Mouse (Mus musculus) bone marrow macrophage, adult 2 months (primary cell): Measurements from ENCODE around the gene Pprc1. TPM values are rescaled to one million over a fixed set of nuclear protein-coding genes. Genes with fewer than 3 reads are reported as not detected.

Experiments
- H3K27ac ChIP-seq: 2 replicates; pipeline ENCODE4 v1.5.1; 2012; ENCODE audit warnings: low read depth, low read length; ENCODE audit not compliant: insufficient read depth
- H3K4me1 ChIP-seq: 2 replicates; pipeline ENCODE4 v1.6.1; 2012; ENCODE audit warnings: low read length; ENCODE audit not compliant: control insufficient read depth, insufficient read depth
- H3K4me3 ChIP-seq: 2 replicates; pipeline ENCODE4 v1.5.1; 2012; ENCODE audit warnings: mild to moderate bottlenecking, low read length, moderate library complexity; ENCODE audit not compliant: insufficient read depth
- CTCF ChIP-seq: IDR thresholded peaks from 2 replicates; pipeline ENCODE4 v1.5.1; 2012; ENCODE audit warnings: low read depth, mild to moderate bottlenecking, low read length, moderate library complexity
- POLR2A ChIP-seq: IDR thresholded peaks from 2 replicates; pipeline ENCODE4 v1.6.1; 2012; ENCODE audit warnings: mild to moderate bottlenecking, low read depth, low read length, borderline replicate concordance
- polyA plus RNA-seq: library from polyadenylated mRNA; stranded (reverse); fragments of >200 nt; gene quantifications from 2 replicates; pipeline ENCODE4 v1.2.4, GENCODE M21; 2012; ENCODE audit not compliant: missing spikeins, insufficient read depth, insufficient read length

Gene Pprc1
- polyA plus RNA-seq, 1 experiment, result 10.9 TPM

DNA sequence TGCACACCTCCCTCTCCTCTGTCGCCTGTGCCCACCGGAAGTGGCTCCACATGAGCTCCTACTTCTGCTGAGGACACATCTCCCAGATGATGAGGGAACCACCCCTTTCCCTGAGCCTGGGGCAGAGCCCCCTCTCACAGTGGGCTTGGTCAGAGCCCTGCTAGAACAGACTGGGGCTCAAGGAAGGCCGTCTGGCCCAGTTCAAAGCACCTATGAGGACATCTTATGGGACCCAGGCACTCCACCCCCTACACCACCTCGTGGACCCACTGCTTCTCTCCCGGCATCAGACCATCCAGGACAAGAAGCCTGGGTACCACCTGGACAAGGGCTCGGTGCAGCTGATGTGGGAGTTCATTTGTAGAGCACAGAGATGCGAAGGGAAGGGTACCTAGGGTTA lies 39.0 kb upstream of the Pprc1 start:
- H3K4me1 ChIP-seq, result peaks cover 33% of the 10 kb centered on the region
- TF ChIP-seq CTCF (no peak), POLR2A (no peak)
- H3K27ac ChIP-seq, result no peak overlapping the region
- H3K4me3 ChIP-seq, result no peak overlapping the region

GRCm38 (mm10) chr19:46014572-46015178 lies 30.0 kb upstream of the Pprc1 start:
- TF ChIP-seq POLR2A (no peak), CTCF (peak; percentile 99)

DNA sequence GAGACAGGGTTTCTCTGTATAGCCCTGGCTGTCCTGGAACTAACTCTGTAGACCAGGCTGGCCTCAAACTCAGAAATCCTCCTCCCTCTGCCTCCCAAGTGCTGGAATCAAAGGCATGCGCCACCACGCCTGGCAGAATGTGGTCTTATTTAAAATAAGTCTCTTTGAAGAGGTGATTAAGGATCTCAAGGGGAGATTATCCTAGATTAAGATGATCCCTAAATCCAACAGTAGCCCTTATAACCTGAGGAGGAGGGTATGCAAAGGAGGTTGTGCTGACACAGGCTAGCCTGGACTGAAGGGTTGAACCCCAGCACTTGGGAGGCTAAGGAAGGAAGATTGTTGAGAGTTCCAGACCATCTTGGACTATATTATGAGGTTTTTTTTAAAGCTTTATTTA lies 28.7 kb upstream of the Pprc1 start:
- Histone ChIP-seq H3K4me3 (no peak overlapping the region), H3K27ac (no peak overlapping the region), H3K4me1 (no peaks in the 10 kb centered on the region)
- TF ChIP-seq POLR2A (no peak), CTCF (no peak)

More at GRCm38 (mm10) chr19:46014572-46015178, 30.0 kb upstream of the Pprc1 start:
- H3K4me1 ChIP-seq, result no peaks in the 10 kb centered on the region
- no peak overlapping the region for H3K27ac ChIP-seq
- no peak overlapping the region for H3K4me3 ChIP-seq

DNA sequence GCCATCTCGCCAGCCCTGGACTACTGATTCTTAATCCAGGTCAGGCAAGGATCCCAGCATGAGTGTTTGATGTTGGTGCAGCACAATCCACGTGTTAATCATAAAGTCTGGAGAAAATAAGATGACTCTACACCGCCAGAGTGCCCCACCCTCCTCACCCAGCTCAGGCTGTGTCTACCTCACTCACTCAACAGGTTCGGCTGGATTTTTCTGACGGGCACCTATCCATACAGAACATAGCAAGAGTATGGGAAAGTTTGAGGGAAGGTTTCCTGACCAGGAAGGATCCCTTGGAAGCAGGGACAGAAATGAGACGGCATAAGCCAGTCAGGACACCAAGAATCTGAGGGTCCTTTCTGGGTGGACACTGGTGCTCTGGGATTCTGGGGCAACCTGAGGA lies 19.7 kb upstream of the Pprc1 start:
- no peak overlapping the region for H3K4me3 ChIP-seq
- H3K27ac ChIP-seq, result no peak overlapping the region
- H3K4me1 ChIP-seq, result no peaks in the 10 kb centered on the region
- TF ChIP-seq POLR2A (no peak), CTCF (no peak)

- no peak for TF ChIP-seq POLR2A
- no peak for TF ChIP-seq CTCF
- Histone ChIP-seq H3K4me1 (no peaks in the 10 kb centered on the region), H3K27ac (no peak overlapping the region), H3K4me3 (no peak overlapping the region)
Observed at GRCm38 (mm10) chr19:46026567-46026966, 18.1 kb upstream of the Pprc1 start.

DNA sequence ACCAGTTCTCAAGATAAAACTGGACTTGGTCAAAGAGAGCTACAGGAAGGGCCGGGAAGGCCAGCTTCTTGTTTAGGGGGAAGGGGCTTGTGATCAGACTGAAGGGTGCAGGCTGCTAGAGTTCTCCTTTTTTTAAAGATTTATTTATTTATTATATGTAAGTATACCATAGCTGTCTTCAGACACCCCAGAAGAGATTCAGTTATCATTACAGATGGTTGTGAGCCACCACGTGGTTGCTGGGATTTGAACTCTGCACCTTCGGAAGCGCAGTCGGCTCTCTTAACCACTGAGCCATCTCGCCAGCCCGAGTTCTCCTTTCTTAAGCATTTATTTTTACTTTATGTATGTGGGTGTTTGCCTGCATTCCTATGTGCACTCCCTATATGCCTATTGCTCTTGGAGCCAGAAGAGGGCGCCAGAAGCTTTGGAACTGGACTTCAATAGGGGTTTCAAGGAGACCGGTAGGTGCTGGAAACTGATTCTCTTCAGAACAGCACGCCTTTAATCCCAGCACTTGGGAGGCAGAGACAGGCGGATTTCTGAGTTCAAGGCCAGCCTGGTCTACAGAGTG lies 15.9 kb upstream of the Pprc1 start:
- no peak for TF ChIP-seq CTCF
- no peak for TF ChIP-seq POLR2A
- no peak overlapping the region for H3K4me3 ChIP-seq
- H3K4me1 ChIP-seq, result no peaks in the 10 kb centered on the region
- no peak overlapping the region for H3K27ac ChIP-seq

DNA sequence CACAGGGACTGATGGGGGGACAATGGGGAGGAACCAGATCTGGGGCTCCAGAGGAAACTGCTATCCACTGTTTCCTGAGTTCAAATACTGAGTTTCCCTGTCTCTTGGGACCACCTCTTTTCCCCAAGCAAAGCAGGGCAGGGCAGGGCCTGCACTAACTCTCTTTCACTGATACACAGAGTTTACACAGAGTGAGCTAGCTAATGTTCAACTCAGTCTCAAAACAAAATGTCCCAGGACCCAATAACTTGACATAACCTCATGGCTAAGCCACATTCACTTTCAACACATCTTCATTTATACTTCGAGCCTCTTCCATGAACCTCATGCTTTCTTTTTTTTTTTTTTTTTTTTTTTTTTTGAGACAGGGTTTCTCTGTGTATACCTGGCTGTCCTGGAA lies 15.0 kb upstream of the Pprc1 start:
- Histone ChIP-seq H3K27ac (no peak overlapping the region), H3K4me1 (no peaks in the 10 kb centered on the region), H3K4me3 (no peak overlapping the region)
- TF ChIP-seq POLR2A (no peak), CTCF (no peak)

DNA sequence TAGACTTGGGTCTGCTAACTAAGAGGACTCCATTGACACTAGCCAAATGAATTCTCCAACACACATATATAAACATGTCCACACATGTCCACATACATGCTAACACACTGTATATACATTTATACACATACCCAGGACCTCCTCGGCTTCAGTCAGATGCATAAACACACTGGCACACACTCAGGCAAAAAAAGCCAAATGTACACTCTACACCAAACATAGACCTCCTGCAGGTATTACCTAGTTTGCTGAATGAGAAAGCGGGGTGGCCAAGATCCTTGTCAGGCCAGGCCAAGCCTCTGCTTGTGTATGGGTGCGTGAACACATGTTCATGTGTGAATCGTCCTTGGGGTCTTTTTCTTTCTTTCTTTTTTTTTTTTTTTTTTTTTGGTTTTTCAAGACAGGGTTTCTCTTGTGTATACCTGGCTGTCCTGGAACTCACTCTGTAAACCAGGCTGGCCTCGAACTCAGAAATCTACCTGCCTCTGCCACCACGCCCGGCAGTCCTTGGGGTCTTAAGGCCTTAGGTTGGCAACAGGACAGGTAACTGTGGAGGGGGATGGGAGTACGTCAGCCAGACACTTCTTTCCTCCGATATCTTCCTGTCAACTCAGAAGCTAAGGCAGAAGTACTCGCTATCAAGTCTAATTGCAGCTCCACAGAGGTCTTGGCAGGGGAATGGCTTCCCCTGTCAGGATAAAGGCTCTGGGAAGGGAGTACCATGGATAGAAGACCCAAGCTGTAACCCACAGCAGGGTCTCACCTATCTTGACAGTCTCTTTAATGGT lies 14.3 kb upstream of the Pprc1 start:
- TF ChIP-seq CTCF (no peak), POLR2A (no peak)
- Histone ChIP-seq H3K4me1 (no peaks in the 10 kb centered on the region), H3K27ac (no peak overlapping the region), H3K4me3 (no peak overlapping the region)

- Histone ChIP-seq H3K4me3 (no peak overlapping the region), H3K4me1 (peaks cover under 1% of the 10 kb centered on the region), H3K27ac (no peak overlapping the region)
- TF ChIP-seq POLR2A (no peak), CTCF (no peak)
Observed at GRCm38 (mm10) chr19:46031689-46032432, 12.8 kb upstream of the Pprc1 start.
